Mouse (Mus musculus): Measurements from ENCODE around the gene Pigk. TPM values are rescaled to one million over a fixed set of nuclear protein-coding genes. Genes with fewer than 3 reads are reported as not detected.
A peak's percentile ranks its signal among the peaks of the same experiment; 100 is the strongest.

Gene Pigk
- polyA plus RNA-seq (2015; fragmentation: Nextera tagmentation; extraction: Ambion mirVana): 29.6 and 30.1 TPM in 2 replicates

DNA sequence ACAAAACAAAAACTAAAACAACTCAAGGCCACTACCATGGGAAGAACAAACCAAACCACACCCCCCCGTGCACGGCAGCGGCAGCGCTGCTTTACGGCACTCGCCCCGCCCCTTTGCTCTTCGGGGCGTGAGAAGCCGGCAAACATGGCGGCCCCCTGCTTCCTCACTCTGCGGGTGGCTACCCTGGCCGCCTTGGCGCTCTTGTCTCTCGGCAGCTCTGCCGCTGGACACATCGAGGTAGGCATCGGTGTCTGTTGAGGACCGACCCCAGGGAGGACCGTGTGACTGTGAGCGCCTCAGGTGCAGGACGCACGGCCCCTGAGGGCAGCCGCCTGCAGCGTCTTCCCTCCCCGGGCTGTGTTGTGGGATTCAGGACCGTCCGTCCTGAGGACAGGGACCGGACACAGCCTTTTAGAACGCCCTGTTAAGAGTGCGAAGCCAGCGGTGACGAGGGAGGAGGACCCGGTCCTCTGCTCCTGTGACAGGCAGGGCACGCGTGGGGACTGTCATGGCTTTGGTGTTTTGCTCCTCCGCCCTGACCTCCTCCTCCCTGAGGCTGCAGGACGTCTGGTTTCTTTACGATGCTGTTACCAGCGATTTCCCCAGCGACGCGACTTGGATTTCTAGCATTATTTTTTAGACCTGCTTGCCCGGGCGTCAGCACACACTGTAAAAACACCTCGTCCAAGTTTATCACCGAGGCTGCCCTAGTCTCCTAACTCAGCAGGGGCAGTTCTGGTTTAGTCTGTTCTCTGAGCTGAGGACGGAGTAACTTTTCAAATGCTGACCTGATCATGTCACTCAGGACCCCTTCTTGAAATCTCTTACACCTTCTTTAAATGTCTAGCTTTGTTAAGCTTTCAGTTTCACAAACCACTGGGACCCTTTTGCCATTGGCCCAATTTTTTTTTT is at the start of gene Pigk:
TSS of gene Pigk (plus strand) at position 110 of the 912 bp plus-strand sequence.
- H3K4me2 ChIP-seq (ENCODE audit: low read length): peak within 1 kb of the TSS; percentile 89
- H3K27ac ChIP-seq (ENCODE audit: low read length): peak within 1 kb of the TSS; percentile 14; the same call in 1 of the 2 replicates
- H3K27me3 ChIP-seq (replicated peaks; ENCODE audit: control insufficient read depth, insufficient read depth, low read length): no peaks in the 10 kb centered on the region
- peak; percentile 91 for ATAC-seq
- H3K36me3 ChIP-seq (ENCODE audit: control insufficient read depth, insufficient read depth): no peaks in the 10 kb centered on the region
- under 1% methylated on average over 48 of the region's 48 CpGs for WGBS
- H3K9me3 ChIP-seq (ENCODE audit: control insufficient read depth, low read length): no peaks in the 10 kb centered on the region
- peak within 1 kb of the TSS; percentile 92 for H3K9ac ChIP-seq (replicated peaks; ENCODE audit: low read depth, low read length)
- peaks cover 13% of the 10 kb centered on the region for H3K4me1 ChIP-seq (replicated peaks; ENCODE audit: control insufficient read depth, insufficient read depth, low read length)
- H3K4me3 ChIP-seq (replicated peaks; ENCODE audit: low read length): peak within 1 kb of the TSS; percentile 98

DNA sequence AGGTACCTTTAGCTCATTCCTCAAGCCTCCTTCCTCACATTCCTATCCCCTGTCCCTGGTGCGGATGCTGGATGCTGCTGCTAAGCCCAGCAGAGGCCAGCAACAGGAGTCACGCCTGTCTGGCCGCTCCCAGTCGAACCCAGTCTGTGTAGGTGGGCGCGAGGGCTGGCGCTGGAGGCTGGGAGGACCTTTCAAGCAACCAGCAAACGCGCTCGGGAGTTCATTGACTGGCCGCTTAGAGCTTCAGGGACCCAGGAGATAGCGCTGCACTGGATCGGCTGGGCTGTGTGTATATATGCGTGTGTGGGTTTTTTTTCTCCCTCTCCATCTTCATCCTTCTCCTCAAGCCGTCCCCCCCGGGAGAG is 46.9 kb upstream of the Pigk start:
- peak overlapping the region; percentile 60; the same call in 1 of the 2 replicates for H3K9ac ChIP-seq (replicated peaks; ENCODE audit: low read depth, low read length)
- peak; percentile 9; the same call in 1 of the 2 replicates for ATAC-seq
- H3K36me3 ChIP-seq (ENCODE audit: control insufficient read depth, insufficient read depth): no peaks in the 10 kb centered on the region
- peak overlapping the region; percentile 97 for H3K4me2 ChIP-seq (ENCODE audit: low read length)
- H3K4me1 ChIP-seq (replicated peaks; ENCODE audit: control insufficient read depth, insufficient read depth, low read length): peaks cover 6% of the 10 kb centered on the region
- H3K27me3 ChIP-seq (replicated peaks; ENCODE audit: control insufficient read depth, insufficient read depth, low read length): peaks cover 7% of the 10 kb centered on the region; the same call in 1 of the 2 replicates
- no peaks in the 10 kb centered on the region for H3K9me3 ChIP-seq (ENCODE audit: control insufficient read depth, low read length)
- peak overlapping the region; percentile 58 for H3K4me3 ChIP-seq (replicated peaks; ENCODE audit: low read length)
- WGBS: 2% methylated on average over 14 of the region's 16 CpGs
- no peak overlapping the region for H3K27ac ChIP-seq (ENCODE audit: low read length)

DNA sequence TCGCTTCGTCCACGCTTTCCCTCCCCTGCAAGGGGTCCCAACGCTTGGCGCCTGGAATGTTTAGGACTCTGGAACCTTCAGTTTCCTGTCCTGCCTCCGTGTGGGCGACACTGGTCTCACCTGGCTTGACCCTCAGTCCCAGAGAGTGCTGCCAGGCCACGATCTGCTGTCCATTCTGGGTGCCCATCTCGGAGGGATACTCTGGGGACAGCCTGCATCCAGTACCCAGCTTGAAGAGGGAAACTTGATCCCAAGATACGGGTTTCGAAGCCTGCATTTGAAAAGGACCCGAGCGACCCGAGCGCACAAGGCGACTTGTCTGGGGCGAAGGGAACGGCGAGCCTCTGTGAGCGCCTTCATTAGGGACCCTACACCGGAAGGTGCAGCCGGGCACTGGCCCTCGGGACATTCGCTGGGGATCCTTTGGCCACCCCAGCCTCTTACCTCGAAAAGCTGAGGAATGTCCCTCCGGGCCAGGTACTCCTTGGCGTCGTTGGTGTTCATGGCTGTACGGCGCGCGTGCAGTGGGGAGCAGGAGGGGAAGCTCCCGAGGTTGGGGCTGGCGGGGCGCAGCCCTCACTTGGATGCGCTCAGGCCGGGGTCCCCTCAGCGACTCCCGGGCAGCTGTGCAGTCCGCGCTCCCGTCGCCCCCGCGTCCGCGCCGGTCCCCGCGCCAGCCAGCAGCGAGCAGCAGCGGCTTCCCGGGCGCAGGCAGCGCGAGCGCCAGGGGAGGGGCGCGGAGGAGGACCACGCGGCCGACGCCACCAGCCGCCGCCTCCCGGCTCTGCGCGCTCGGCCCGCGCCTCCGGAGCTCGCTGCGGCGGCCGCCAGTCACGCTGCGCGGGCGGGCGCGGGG is 46.3 kb upstream of the Pigk start:
- H3K4me1 ChIP-seq (replicated peaks; ENCODE audit: control insufficient read depth, insufficient read depth, low read length): peaks cover 6% of the 10 kb centered on the region
- peak overlapping the region; percentile 58 for H3K4me3 ChIP-seq (replicated peaks; ENCODE audit: low read length)
- H3K9ac ChIP-seq (replicated peaks; ENCODE audit: low read depth, low read length): peak overlapping the region; percentile 60
- no peaks in the 10 kb centered on the region for H3K36me3 ChIP-seq (ENCODE audit: control insufficient read depth, insufficient read depth)
- 0% methylated on average over 70 of the region's 82 CpGs for WGBS
- peak overlapping the region; percentile 97 for H3K4me2 ChIP-seq (ENCODE audit: low read length)
- H3K27me3 ChIP-seq (replicated peaks; ENCODE audit: control insufficient read depth, insufficient read depth, low read length): peaks cover 7% of the 10 kb centered on the region; the same call in 1 of the 2 replicates
- no peaks in the 10 kb centered on the region for H3K9me3 ChIP-seq (ENCODE audit: control insufficient read depth, low read length)
- ATAC-seq: peak; percentile 93
- no peak overlapping the region for H3K27ac ChIP-seq (ENCODE audit: low read length)

DNA sequence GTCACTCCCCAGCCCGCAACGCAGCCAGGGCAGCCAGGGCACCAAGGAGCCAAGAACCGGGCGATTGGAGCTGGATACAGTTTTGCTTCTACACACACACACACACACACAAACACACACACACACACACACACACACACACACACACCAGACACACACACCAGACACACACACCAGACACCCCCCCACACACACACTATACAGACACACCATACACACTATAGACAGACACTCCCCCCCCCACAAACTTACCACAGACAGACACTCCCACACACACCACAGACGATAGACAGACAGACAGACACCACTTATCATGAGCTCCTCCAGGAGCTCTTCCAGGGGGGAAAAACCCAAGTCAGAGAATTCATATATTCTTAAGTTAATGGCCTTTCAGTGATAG is 45.7 kb upstream of the Pigk start, which contains the start of gene Ak5:
TSS of gene Ak5 (minus strand) at position 122 of the 400 bp plus-strand sequence.
- no peaks in the 10 kb centered on the region for H3K36me3 ChIP-seq (ENCODE audit: control insufficient read depth, insufficient read depth)
- ATAC-seq: peak; percentile 60
- H3K4me2 ChIP-seq (ENCODE audit: low read length): peak within 1 kb of the TSS; percentile 97
- peaks cover 7% of the 10 kb centered on the region; the same call in 1 of the 2 replicates for H3K27me3 ChIP-seq (replicated peaks; ENCODE audit: control insufficient read depth, insufficient read depth, low read length)
- H3K27ac ChIP-seq (ENCODE audit: low read length): no peak within 1 kb of the TSS
- H3K4me1 ChIP-seq (replicated peaks; ENCODE audit: control insufficient read depth, insufficient read depth, low read length): peaks cover 6% of the 10 kb centered on the region
- no peaks in the 10 kb centered on the region for H3K9me3 ChIP-seq (ENCODE audit: control insufficient read depth, low read length)
- 4% methylated on average over 5 of the region's 5 CpGs for WGBS
- peak within 1 kb of the TSS; percentile 60 for H3K9ac ChIP-seq (replicated peaks; ENCODE audit: low read depth, low read length)
- peak within 1 kb of the TSS; percentile 58 for H3K4me3 ChIP-seq (replicated peaks; ENCODE audit: low read length)

DNA sequence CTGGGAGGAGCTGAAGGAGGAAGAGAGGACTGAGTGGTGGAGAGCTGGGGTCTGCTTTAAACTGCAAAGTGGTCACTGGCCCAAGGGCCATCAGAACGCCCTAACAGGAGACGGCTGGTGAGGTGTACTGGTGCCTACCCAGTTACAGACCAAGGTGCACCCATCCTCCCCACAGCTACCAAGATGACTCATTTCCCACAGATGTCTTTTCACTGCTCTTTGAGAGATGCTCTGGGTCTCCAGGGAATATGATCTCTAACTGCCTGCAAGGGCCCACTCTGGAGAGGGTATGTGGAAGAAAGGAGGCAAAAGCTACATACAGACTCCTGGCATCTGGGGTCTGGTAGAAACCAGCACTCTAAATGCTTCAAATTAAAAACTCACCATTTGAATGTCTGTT is 45.1 kb upstream of the Pigk start:
- H3K27me3 ChIP-seq (replicated peaks; ENCODE audit: control insufficient read depth, insufficient read depth, low read length): peaks cover 7% of the 10 kb centered on the region; the same call in 1 of the 2 replicates
- H3K9ac ChIP-seq (replicated peaks; ENCODE audit: low read depth, low read length): no peak overlapping the region
- no peaks in the 10 kb centered on the region for H3K36me3 ChIP-seq (ENCODE audit: control insufficient read depth, insufficient read depth)
- no peak overlapping the region for H3K4me2 ChIP-seq (ENCODE audit: low read length)
- no peaks in the 10 kb centered on the region for H3K9me3 ChIP-seq (ENCODE audit: control insufficient read depth, low read length)
- 77% methylated on average over 2 of the region's 2 CpGs for WGBS
- H3K4me1 ChIP-seq (replicated peaks; ENCODE audit: control insufficient read depth, insufficient read depth, low read length): peaks cover 6% of the 10 kb centered on the region
- no peak overlapping the region for H3K4me3 ChIP-seq (replicated peaks; ENCODE audit: low read length)
- no peak for ATAC-seq
- H3K27ac ChIP-seq (ENCODE audit: low read length): no peak overlapping the region

DNA sequence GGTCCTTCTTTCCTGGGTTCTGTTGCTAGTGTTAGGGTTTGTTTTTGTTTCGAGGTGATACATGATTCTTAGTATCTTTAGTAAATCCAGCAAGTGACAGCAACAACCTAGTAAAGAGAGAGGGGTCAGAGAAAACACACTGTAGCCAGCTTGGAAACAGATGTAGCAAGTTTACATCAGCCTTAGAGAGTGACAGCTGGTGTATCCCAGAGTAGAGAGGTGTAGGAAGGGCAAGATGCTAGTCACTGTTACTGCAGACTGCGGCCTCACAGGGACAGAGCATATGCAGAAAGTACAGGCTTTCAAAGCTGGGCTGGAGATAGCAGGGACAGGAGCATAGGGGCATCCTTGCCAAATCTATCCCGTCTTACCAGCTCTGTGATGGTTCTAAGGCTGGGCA is 44.1 kb upstream of the Pigk start:
- Histone ChIP-seq H3K27me3 (replicated peaks; ENCODE audit: control insufficient read depth, insufficient read depth, low read length) (peaks cover 7% of the 10 kb centered on the region; the same call in 1 of the 2 replicates), H3K4me2 (ENCODE audit: low read length) (no peak overlapping the region), H3K9ac (replicated peaks; ENCODE audit: low read depth, low read length) (no peak overlapping the region), H3K9me3 (ENCODE audit: control insufficient read depth, low read length) (no peaks in the 10 kb centered on the region), H3K27ac (ENCODE audit: low read length) (no peak overlapping the region), H3K4me1 (replicated peaks; ENCODE audit: control insufficient read depth, insufficient read depth, low read length) (peaks cover 6% of the 10 kb centered on the region), H3K4me3 (replicated peaks; ENCODE audit: low read length) (no peak overlapping the region), H3K36me3 (ENCODE audit: control insufficient read depth, insufficient read depth) (no peaks in the 10 kb centered on the region)
- ATAC-seq: no peak
- 85% methylated on average over 3 of the region's 3 CpGs for WGBS

DNA sequence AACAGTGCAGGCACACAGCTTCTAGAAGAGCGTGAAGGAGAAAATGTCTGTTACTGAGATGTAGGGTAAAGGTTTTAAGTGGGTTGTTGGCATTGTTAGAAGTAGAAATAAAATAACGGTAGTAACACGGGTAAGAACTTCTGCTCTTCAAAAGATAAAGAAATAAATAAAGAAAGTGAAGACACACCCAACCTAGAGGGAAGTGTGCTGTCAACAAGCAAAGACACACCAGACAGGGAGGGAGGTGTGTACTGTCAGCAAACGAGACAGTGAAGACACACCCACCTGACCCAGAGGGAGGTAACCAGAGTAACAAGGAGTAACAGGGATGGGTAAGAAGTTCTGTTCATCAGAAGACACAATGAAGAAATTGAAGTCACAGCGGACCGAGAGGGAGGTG is 39.2 kb upstream of the Pigk start:
- 80% methylated on average over 6 of the region's 6 CpGs for WGBS
- no peaks in the 10 kb centered on the region for H3K27me3 ChIP-seq (replicated peaks; ENCODE audit: control insufficient read depth, insufficient read depth, low read length)

DNA sequence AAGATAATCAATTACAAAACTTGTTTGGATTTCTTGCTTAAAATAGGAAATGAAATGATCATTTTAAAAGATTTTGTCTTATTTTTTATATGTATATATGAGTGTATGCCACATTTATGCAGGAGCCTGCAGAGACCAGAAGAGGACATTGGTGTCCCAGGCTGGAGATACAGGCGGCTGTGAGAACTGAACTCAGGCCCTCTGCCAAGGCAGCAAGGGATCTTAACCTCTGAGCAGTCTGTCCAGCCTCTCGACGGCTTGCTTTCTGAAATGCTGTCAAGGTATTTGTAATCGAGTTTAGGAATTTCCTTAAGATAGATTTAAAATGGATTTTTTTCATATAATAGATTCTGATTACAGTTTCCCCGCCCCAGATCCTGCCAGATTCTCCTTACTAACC is 25.4 kb upstream of the Pigk start:
- Histone ChIP-seq H3K4me1 (replicated peaks; ENCODE audit: control insufficient read depth, insufficient read depth, low read length) (no peaks in the 10 kb centered on the region), H3K27me3 (replicated peaks; ENCODE audit: control insufficient read depth, insufficient read depth, low read length) (no peaks in the 10 kb centered on the region), H3K4me3 (replicated peaks; ENCODE audit: low read length) (no peak overlapping the region), H3K9me3 (ENCODE audit: control insufficient read depth, low read length) (no peaks in the 10 kb centered on the region), H3K36me3 (ENCODE audit: control insufficient read depth, insufficient read depth) (no peaks in the 10 kb centered on the region), H3K9ac (replicated peaks; ENCODE audit: low read depth, low read length) (no peak overlapping the region), H3K27ac (ENCODE audit: low read length) (no peak overlapping the region), H3K4me2 (ENCODE audit: low read length) (no peak overlapping the region)
- 81% methylated on average over 5 of the region's 5 CpGs for WGBS
- no peak for ATAC-seq

More for the DNA sequence above, 39.2 kb upstream of the Pigk start:
- no peaks in the 10 kb centered on the region for H3K4me1 ChIP-seq (replicated peaks; ENCODE audit: control insufficient read depth, insufficient read depth, low read length)
- no peak overlapping the region for H3K9ac ChIP-seq (replicated peaks; ENCODE audit: low read depth, low read length)
- no peak for ATAC-seq
- no peaks in the 10 kb centered on the region for H3K9me3 ChIP-seq (ENCODE audit: control insufficient read depth, low read length)
- H3K4me2 ChIP-seq (ENCODE audit: low read length): no peak overlapping the region
- no peaks in the 10 kb centered on the region for H3K36me3 ChIP-seq (ENCODE audit: control insufficient read depth, insufficient read depth)
- no peak overlapping the region for H3K4me3 ChIP-seq (replicated peaks; ENCODE audit: low read length)
- H3K27ac ChIP-seq (ENCODE audit: low read length): no peak overlapping the region

DNA sequence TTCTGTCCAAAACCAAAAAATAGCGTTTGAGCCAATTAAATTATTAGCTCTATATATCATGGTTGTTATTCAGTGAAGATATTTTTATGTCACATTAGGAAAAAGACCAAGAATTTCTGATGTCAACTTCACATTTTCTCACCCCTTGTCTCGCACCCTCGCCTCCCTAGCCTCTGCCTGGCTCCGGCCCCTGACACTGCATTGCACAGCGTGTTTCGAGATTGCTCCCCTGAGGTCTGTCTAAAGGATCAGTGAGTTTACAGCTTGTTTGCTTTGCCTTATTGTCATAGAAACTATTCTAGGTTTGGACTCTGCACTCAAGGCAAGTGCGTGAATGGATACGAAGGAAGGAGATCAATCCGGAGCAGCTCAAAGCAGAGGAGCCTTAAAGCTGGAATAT is 24.8 kb upstream of the Pigk start:
- Histone ChIP-seq H3K9ac (replicated peaks; ENCODE audit: low read depth, low read length) (no peak overlapping the region), H3K36me3 (ENCODE audit: control insufficient read depth, insufficient read depth) (no peaks in the 10 kb centered on the region), H3K27ac (ENCODE audit: low read length) (no peak overlapping the region), H3K27me3 (replicated peaks; ENCODE audit: control insufficient read depth, insufficient read depth, low read length) (no peaks in the 10 kb centered on the region), H3K4me3 (replicated peaks; ENCODE audit: low read length) (no peak overlapping the region), H3K4me1 (replicated peaks; ENCODE audit: control insufficient read depth, insufficient read depth, low read length) (no peaks in the 10 kb centered on the region), H3K4me2 (ENCODE audit: low read length) (no peak overlapping the region), H3K9me3 (ENCODE audit: control insufficient read depth, low read length) (no peaks in the 10 kb centered on the region)
- WGBS: 84% methylated on average over 9 of the region's 9 CpGs
- ATAC-seq: no peak

Data from forebrain, embryonic 16.5 days (tissue).